Mouse (Mus musculus): ENCODE measurements at regions not wholly inside any gene's neighbourhood (a gene's known extent, or its start where the extent isn't known, plus 50 kb on each side); places are given as distances from the start of the nearest gene placed in this dataset.

DNA sequence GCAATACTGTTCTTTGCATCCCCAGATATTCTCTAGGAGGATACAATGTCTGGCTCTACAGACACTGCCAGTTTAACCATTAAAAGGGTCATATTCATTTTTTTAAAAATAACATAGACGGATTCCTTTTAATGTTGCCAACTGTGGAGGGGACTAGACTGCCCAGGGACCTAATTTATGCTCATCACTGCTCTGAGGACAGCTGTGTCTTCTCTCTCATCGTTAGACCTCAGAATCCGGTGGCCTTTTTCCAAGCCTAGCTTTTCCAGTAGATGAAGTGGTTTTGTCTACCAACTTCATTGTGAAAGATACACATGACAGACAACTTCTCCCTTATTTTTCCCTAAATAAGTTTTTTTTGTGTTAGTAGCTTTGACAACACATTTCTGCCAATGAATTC is 70.0 kb downstream of the Dad1 start:
- TF ChIP-seq POLR2A (IDR thresholded peaks at IDR 0.05; ENCODE audit: extremely low read depth, insufficient read depth, low read length) (no peak), CTCF (IDR thresholded peaks at IDR 0.05; ENCODE audit: extremely low read depth, insufficient read depth, low read length) (no peak)
